Mouse (Mus musculus): ENCODE data around the gene Fam102a. TPM values are rescaled to one million over a fixed set of nuclear protein-coding genes. Genes with fewer than 3 reads are reported as not detected.

The Fam102a gene
- total RNA-seq, 2 experiments from 2014 or later, result 3.0 to 12.6 TPM

DNA sequence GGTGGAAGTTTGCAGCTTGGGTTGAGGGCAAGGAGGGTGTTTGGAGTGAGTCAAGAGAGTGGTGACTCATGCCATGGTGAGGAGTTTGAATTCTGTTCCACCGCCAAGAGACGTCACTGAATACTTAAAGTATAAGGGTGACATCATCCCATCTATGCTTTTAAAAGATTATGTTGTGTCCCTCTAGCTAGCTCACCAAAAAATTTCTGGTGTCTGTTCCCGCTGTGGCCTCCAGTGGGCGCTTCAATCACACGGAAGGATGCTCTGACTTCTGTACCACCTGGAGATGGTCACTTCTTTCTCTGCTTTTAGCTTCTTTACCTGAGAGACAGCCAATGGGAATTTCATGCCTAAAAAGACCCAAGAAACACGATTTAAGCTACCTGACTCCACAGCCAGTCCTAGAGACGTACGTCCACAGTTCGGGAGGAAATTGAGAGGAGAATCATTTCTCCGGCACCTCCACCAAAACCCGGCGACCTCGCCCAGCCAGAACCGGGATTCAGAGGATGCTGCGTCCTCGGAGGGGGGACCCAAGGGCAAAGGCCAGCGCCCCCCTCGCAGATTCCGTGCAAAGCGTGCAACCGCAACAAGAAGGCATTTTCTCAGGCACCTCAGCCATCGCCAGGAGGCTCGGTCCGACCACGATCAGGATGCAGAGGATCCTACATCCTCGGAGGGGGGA is 39.9 kb downstream of the Fam102a start:
- no peak for ATAC-seq (replicated peaks; ENCODE audit: low FRiP score, poor library complexity, severe bottlenecking)

DNA sequence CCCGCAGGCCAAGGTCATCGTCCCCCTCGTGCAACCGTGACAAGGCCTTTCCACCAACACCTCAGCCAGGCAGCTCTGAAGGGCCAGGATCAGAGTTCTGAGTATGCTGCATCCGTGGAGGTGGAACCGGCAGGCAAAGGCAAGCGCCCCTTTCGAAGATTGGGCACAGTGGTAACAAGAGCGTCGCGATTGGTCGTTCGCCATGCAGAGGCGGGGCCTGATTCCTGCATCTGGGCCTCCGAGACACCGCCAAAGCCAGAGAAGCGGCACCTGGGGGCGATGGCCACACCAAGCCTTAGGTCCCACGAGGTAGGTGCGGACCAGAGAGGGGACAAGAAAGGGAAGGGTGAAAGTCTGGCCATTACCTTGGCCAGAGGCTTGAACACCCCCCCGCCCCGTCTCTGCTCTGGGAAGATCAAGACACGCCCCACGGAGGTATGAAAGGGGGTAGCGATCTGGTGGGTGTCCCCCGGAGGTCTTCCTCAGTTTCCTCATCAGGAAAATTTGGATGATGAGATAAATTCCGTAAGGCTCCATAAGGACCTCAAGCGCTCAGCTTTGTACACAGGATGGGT is 40.5 kb downstream of the Fam102a start, which contains the start of gene 9430097D07Rik:
Gene 9430097D07Rik, minus strand, starts transcription at position 99 of the 575 bp plus-strand sequence.
- 0 out of 2 replicates have a peak, but pooled peaks have one; percentile 28 for ATAC-seq (replicated peaks; ENCODE audit: low FRiP score, poor library complexity, severe bottlenecking)

DNA sequence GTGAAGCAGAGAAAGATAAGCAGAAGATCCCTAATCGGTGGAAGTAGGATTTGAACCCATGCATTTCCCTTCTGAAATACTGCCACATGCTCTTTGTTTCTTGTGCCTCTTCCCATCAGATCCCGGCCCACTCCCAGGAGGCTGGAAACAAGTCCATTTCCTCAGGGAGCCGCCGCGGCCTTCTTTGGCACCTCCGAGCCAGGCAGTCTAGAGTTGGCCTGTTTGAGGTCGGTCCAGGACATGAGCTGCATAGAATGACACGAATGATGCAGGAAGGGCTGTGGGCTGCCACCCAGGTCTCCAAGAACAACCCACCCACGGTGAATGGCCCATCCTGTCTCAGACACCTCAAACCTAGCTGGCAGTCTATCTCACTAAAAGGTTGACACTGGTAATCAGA is 41.4 kb downstream of the Fam102a start:
- no peak for ATAC-seq (replicated peaks; ENCODE audit: low FRiP score, poor library complexity, severe bottlenecking)

DNA sequence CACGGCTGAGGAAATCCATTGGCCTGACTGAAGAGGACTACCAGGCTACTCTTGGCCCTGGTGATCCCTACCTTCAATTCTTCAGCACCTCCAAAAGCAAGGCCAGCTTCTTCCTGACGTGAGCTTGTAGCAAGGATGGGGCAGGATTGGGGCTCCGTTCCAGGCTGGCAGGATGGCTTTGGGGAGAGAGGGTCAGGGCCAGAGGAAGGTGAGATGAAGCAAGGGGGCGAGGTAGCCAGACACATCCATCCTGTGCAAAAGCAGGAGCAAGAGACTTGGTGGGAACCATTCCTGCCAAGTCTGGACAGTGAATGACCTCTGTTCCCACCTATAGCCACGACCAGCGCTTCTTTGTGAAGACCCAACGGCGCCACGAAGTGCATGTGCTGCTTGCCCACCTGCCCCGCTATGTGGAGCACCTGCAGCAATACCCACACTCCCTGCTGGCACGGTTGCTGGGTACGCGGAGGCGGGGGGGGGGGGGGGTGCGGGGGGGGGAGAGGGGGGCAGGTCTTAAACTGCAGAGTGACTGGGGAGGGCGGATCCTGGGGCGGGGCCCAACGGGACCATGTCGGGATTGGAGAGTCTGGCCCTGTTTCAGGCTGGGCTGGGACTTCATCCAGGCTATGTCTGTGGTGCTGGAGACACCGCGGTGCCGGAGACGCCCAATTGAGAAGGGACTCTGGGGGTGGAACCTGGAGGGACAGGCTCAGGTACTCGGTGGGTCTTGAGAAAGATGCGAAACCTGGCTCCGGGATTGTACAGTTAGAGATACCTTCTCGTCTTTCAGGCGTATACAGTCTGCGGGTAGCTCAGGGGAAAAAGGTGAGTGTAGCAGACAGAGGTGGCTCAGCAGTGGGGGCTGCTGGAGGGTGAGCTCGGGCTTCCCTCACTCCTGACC is 43.3 kb downstream of the Fam102a start:
- ATAC-seq (replicated peaks; ENCODE audit: low FRiP score, poor library complexity, severe bottlenecking), result no peak

DNA sequence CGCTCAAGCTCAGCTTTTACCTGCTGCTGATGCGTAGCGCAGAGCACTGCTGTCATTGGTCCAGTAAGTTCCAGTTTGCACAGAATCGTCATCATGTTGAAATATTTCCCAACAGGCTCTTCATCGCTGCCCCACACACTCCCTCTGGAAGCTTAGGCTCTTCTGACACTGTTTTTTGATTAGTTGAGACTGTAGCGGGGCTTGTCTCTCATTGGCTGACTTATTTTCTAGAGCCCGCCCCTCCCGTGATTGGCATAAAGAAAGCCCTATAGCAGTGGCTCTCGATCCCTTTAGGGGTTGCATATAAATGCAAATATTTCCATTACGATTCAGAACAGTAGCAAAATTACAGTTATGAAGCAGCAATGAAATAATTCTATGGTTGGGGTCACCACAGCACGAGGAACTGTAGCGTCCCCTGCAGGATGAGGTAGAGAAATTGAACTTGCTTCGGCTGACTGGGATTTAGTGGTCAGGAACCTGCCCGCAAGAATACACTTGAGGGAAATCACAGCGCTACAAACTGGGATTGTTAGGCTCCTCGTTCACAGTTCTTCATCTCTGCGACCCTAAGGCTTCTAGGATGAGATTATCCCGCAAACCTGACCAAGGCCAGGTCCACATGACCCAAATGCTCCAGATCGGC is 46.4 kb downstream of the Fam102a start:
- ATAC-seq (replicated peaks; ENCODE audit: low FRiP score, poor library complexity, severe bottlenecking), result no peak

DNA sequence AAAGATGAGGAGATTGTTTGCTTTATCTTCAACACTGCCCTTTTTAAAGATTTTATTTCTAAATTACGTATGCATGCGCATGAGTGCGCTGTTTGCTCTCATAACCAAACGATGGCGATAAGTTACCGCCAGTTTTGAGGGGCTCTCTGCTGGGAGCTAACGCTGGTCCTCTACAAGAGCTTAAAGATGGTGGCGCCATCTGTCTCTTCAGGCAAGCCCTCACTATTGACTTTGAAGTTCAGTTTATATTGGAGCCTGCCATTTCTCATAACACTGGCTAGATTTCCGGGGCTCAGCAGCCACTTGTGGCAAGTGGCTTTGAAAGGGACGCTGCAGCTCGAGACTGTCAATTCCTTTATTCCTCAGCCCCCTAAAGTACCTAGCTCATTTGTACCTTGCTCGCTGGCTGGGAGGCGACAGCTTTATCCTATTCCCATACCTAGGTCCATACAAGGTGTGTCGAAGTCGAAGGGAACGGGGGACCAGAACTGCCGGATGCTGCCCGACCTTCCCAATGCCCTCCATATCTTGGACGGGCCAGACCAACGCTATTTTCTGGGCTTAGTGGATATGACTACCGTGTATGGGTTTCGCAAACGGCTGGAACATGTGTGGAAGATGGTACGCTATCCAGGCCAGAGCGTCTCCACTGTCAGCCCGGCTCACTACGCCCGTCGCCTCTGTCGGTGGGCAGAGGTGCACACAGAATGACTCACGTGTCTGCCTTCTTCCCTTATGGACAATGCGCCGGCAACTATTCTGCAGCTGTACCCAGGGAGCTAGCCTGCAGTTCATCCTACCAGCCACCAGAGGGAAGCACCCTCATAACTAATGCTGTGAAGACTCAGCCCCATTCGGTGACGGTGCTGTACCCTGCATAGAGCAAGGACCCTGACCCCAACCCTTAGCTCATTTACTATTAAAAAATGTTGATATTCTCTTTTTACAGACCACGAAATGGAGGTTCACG is 48.0 kb downstream of the Fam102a start:
- ATAC-seq (replicated peaks; ENCODE audit: low FRiP score, poor library complexity, severe bottlenecking), result peak; percentile 79

DNA sequence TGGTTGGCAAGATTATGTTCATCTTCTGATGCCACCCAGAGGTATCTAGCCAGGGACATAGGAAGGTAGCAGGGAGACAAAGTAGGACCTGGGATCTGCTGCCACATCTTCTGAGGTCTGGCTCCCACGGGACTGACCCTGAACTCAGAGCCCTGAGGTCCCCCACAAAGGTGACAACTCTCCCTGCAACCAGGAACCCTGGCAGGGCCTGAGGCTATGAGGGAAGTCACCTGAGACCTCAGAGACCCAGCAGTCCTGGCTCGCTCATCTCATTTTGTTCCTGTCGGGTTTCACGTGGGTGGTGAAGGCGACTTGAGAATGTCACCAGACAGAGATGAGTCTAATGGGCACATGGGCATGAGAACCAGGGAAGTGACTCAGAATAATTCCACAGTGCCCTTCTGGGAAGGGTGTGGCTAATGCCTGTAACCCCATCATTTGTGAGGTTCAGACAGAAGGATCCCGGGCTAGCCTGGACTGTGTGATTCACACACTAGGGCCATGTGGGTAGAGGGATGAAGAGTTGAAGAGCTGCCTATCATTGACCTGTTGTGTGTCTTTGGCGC is 50.1 kb downstream of the Fam102a start:
- no peak for ATAC-seq (replicated peaks; ENCODE audit: low FRiP score, poor library complexity, severe bottlenecking)

DNA sequence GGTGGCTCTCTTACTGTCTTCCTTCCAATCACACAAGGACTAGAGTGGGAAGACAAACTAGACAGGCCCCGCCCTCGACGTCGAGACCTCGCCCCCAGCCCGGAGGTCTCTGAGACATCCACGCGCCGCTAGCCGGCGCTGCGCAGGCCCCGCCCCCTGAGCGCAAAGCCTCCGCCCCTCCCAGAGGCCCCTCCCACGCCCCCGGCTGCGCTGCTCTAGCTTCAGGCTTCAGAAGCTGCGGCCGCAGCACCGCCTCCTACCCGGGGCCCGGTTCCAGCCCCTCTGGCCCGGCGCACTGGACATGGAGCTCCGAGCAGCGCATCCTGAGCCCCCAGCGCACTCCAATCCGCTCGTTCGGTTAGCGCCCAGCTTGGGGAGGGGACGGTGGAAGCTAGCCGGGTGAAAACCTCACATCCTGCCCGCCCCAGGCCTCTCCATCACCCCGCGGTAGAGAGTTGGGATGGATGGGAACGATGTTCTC is 51.8 kb downstream of the Fam102a start, which contains the start of gene St6galnac4:
Gene St6galnac4, plus strand, starts transcription at position 225 of the 481 bp plus-strand sequence.
- peak; percentile 79 for ATAC-seq (replicated peaks; ENCODE audit: low FRiP score, poor library complexity, severe bottlenecking)

DNA sequence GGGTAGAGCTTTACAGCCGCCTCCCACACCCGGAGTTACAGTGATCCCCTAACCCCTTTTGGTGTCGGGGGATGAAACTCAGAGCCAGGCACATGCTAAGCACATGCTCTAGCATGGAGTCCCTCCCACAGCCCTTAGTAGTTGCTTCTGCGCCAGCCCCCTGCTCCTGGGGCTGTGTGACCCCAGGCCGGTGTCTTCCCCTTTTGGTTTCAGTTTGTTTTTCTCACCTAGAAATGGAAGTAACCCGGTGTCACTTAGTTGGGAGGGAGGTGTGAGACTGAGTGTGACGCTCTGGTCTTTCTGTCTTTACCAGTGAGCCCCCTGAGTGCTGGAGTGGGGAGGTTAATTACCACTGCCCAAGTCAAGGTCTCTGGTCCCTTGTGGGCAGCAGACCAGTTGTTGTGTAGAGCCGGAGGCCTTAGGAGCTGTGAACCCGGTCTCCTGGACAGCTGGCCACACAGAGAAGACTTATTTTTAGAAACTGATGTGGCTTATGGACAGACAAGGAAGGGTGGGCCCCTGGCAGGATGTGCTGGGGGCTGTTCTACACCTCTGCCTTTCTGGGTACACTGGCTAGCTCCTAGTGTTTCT is 52.7 kb downstream of the Fam102a start:
- ATAC-seq (replicated peaks; ENCODE audit: low FRiP score, poor library complexity, severe bottlenecking), result no peak

DNA sequence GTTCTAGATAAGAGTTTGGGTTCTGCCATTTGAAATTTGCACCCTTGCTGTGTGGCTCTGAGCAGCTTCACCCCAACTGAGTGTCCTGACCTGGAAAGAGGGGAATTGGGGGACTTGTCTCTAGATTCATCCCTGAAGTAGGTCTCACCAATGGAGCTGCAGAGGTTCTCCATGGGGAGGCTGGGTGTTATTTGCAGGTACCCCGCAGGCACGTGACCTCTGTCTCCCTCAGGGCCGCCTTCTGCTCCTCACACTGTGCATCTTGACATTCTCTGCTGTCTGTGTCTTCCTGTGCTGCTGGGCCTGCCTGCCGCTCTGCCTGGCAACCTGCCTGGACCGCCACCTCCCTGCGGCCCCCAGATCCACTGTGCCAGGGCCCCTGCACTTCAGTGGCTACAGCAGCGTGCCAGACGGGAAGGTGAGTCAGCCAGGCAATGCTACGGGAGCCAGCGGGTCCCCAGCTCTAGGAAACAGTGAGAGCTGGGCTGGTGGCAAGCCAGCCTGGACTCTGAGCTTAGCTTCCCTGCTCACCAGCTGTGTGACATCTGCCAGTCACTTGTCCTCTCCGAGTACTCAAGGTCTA is 54.2 kb downstream of the Fam102a start:
- no peak for ATAC-seq (replicated peaks; ENCODE audit: low FRiP score, poor library complexity, severe bottlenecking)

DNA sequence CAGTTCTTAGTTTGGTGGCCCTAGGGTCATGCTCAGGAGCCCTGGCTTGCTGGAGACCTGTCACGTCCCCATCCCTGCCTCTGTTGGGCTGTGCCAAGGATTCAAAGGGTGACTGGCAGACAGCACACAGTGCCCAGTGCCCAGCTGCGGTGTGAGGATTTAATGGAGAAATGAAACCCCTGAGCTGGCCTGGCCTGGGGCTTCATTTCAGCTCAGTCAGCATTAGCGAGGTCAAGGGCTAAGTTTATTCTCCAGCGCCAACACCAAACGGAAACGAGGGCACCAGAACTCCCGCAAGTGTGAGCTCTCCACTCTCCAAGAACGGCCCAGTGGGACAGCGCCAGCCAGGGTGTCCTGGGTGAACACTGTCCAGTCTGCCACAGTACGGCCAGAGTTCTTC is 55.1 kb downstream of the Fam102a start:
- no peak for ATAC-seq (replicated peaks; ENCODE audit: low FRiP score, poor library complexity, severe bottlenecking)

DNA sequence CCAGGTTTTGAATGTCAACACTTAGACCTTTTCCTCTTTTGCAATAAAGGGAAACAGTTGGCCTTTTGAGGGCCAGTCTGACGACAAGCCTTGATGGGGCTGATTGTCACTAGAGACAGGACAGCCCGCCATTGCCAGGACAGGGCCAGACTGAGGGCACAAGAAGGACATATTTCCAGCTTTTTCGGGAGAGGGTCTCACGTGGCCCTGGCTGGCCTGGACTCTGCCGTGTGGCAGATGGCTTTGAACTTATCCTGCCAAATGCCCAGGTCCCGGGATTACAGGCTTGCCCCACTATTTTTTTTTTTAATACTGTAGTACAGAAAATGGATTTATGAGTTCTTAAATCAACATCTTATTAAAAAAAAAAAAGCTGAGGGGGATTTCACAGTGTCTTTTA is 56.1 kb downstream of the Fam102a start:
- no peak for ATAC-seq (replicated peaks; ENCODE audit: low FRiP score, poor library complexity, severe bottlenecking)

DNA sequence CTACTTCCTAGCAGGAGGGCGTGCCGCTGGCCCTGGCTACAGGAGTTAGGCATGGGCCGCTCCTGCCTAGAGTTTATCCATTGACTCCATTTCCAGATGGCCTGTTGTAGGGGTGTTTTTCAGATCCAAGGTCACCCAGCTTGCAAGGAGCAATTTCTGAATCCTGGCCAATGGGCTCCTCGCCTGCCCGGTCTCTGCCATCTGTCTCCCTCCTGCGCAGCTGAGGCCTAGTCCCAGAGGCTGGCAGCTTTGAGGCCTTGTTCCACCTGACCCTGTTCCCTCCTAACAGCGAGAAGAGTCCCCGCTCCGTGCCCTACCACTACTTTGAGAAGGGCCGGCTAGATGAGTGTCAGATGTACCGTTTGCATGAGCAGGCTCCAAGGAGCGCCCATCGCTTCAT is 61.6 kb downstream of the Fam102a start:
- no peak for ATAC-seq (replicated peaks; ENCODE audit: low FRiP score, poor library complexity, severe bottlenecking)

DNA sequence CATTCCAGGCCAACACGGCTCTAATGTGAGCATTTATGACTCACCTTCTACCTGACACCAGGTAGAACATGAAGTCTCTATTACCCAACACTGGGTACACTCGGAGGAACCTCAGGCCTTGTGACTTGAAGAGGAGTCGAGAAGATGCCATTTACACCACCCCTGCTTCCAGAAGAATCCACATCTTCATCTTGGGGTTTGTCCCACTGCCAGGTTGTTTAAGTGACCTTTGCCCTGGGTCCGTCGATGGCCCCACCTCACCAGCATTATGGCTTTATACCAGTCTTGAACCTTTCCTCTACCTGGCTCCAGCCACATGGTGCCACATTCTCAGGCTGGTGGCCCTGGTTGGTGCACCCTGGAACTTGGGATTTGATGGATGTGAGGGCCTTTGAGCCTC is 62.1 kb downstream of the Fam102a start:
- ATAC-seq (replicated peaks; ENCODE audit: low FRiP score, poor library complexity, severe bottlenecking), result no peak

DNA sequence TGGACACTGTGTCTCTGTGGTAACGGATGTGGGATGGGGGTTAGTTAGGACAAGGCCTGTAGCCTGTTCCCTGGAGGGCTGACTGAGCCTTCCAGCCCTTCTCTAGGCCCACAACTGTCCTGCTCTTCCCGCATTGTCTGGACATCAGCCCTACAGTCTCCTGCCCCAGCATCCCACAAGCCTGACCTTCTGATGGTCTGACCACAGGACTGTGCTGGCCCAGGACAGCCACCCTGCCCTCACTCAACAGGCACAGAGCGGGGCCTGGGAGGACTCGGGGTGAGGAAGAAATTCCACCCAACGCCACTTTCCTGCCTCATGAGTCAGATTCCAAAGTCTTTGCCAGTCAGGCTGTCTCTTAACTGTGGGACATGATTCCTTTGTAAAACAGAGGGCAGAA is 62.6 kb downstream of the Fam102a start:
- no peak for ATAC-seq (replicated peaks; ENCODE audit: low FRiP score, poor library complexity, severe bottlenecking)

DNA sequence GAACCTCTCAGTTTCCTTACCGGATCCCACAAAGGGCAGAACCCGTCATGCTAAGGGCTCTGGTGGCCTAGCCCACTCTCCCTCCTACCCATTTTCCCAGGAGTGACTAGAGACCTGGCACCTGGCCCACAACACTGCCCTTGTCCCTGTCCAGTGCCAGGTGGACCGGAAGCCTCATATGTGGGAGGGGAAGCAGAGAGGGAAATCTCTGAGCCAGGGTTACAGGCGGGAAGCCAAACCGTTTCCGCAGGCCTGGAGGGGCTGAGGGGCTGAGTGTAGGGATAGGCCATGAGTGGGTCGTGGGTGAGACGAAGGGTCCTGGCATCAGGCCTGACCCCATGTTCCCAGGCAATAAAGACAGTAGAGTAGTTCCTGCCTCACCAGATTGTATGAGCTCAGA is 63.4 kb downstream of the Fam102a start:
- ATAC-seq (replicated peaks; ENCODE audit: low FRiP score, poor library complexity, severe bottlenecking), result no peak

DNA sequence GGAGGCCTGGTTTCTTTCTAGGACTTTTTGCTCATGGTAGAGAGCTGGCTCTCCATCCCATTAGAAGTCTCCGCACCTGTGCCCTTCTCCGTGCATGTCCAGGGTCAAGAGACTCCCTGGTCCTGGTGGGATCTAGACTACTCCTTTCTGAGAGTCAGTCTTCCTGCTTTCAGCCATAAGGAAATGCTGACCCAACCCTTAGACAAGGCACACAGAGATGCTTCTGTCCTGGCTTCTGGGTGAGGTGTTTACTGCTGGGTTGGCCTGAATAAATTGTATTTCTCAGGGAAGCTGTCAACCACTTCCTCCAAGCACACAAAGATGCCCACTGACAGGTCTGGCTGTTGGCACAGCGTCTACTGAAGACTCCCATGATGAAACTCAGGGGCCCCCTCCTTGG is 64.3 kb downstream of the Fam102a start, which contains the start of gene St6galnac6:
Gene St6galnac6, plus strand, starts transcription at position 301 of the 400 bp plus-strand sequence.
- ATAC-seq (replicated peaks; ENCODE audit: low FRiP score, poor library complexity, severe bottlenecking), result no peak
